Mouse (Mus musculus) ES-E14 (cell line): ENCODE measurements at regions not wholly inside any gene's neighbourhood (a gene's known extent, or its start where the extent isn't known, plus 50 kb on each side); places are given as distances from the start of the nearest gene placed in this dataset.

Experiments
- CHD2 ChIP-seq: IDR thresholded peaks from 2 replicates; pipeline ENCODE4 v1.6.1; 2014; ENCODE audit warnings: mild to moderate bottlenecking, low read depth, low read length, inconsistent platforms
- ZNF384 ChIP-seq: IDR thresholded peaks from 2 replicates; pipeline ENCODE4 v1.6.1; 2012; ENCODE audit warnings: low read depth, low read length, inconsistent platforms

GRCm38 (mm10) chr8:10853901-10854300 is 154.4 kb downstream of the Irs2 start:
- TF ChIP-seq CHD2 (no peak), ZNF384 (no peak)
